ENCODE assay signal across 8 mouse cellular contexts in genomic region chr2:104887882-104888566, GRCm38 (mm10). TPM values are rescaled to one million over a fixed set of nuclear protein-coding genes. Genes with fewer than 3 reads are reported as not detected.
DNase-seq lines count a peak whose midpoint lies in the region; ATAC-seq and TF ChIP-seq lines count a peak whose summit lies in the region.

No protein-coding gene starts in this region.

- no peaks in the 10 kb centered on the region for H3K27me3 ChIP-seq in C2C12 (ENCODE audit: control insufficient read depth, insufficient read depth, insufficient read length)
- no peaks in the 10 kb centered on the region for H3K27me3 ChIP-seq in liver, postnatal 0 days (ENCODE audit: insufficient read depth, low read length)
- H3K27me3 ChIP-seq in thymus, adult 2 months (ENCODE audit: control insufficient read depth, insufficient read depth, low read length) = no peaks in the 10 kb centered on the region

- whole genome bisulfite sequencing in liver, postnatal 0 days (ENCODE audit: insufficient replicate concordance) = 16% methylated on average over 10 of the region's 10 CpGs
- 13% methylated on average over 10 of the region's 10 CpGs for WGBS in thymus, adult 2 months

- no peak overlapping the region for H3K27ac ChIP-seq in liver, postnatal 0 days (ENCODE audit: low read depth)
- H3K27ac ChIP-seq in thymus, adult 2 months (ENCODE audit: control insufficient read depth, insufficient read depth, low read length) = no peak overlapping the region

- no peaks in the 10 kb centered on the region for H3K9me3 ChIP-seq in liver, postnatal 0 days (ENCODE audit: low read length)

- H3K79me2 ChIP-seq in C2C12 (ENCODE audit: control insufficient read depth, insufficient read depth) = no peaks in the 10 kb centered on the region

- ATAC-seq in liver, postnatal 0 days = no peak

- H3K79me3 ChIP-seq in C2C12 (ENCODE audit: low read depth) = no peaks in the 10 kb centered on the region

- DNase-seq in adrenal gland, adult 18-20 months (ENCODE audit: low spot score in 2 of 2) = peak; percentile 72 to 78
- peak; percentile 87 for DNase-seq in embryo, embryonic 10 days (ENCODE audit: low spot score)
- DNase-seq in gastrocnemius, postnatal 25 days = peak; percentile 21
- peak; percentile 90 for DNase-seq in kidney, postnatal 10 days
- peak; percentile 75 for DNase-seq in liver, postnatal 0 days
- DNase-seq in ovary, adult 18-20 months (ENCODE audit: low spot score) = peak; percentile 46
- DNase-seq in thymus, adult 2 months = peak; percentile 66

- H3K4me1 ChIP-seq in liver, postnatal 0 days (ENCODE audit: insufficient read depth) = no peaks in the 10 kb centered on the region
- H3K4me1 ChIP-seq in thymus, adult 2 months (replicated peaks; ENCODE audit: control insufficient read depth, insufficient read depth, low read length) = no peaks in the 10 kb centered on the region

- TF ChIP-seq EP300 in liver, postnatal 0 days (IDR thresholded peaks at IDR 0.05; ENCODE audit: low read depth) = no peak

- peak; percentile 64 for TF ChIP-seq CTCF in C2C12 (IDR thresholded peaks at IDR 0.05; ENCODE audit: control insufficient read depth, insufficient read depth, insufficient read length)
- TF ChIP-seq CTCF in liver, postnatal 0 days (IDR thresholded peaks at IDR 0.05; ENCODE audit: low read depth) = peak; percentile 92
- TF ChIP-seq CTCF in thymus, adult 2 months (IDR thresholded peaks at IDR 0.05; ENCODE audit: borderline replicate concordance, control insufficient read depth, extremely low read depth, insufficient read depth, low read length, poor library complexity) = no peak

- no peak for TF ChIP-seq POLR2A in thymus, adult 2 months (IDR thresholded peaks at IDR 0.05; ENCODE audit: control insufficient read depth, extremely low read depth, insufficient read depth, low read length, poor library complexity)

- H3K9ac ChIP-seq in liver, postnatal 0 days (replicated peaks) = no peak overlapping the region

- H3K4me3 ChIP-seq in C2C12 (ENCODE audit: insufficient read depth, poor library complexity, severe bottlenecking) = no peak overlapping the region
- H3K4me3 ChIP-seq in liver, postnatal 0 days (ENCODE audit: low read depth, low read length) = no peak overlapping the region
- no peak overlapping the region for H3K4me3 ChIP-seq in thymus, adult 2 months (ENCODE audit: control insufficient read depth, insufficient read depth, low read length)

- no peak overlapping the region for H3K4me2 ChIP-seq in liver, postnatal 0 days (ENCODE audit: low read depth, low read length)

- no peaks in the 10 kb centered on the region for H3K36me3 ChIP-seq in C2C12 (ENCODE audit: control insufficient read depth, insufficient read depth)
- no peaks in the 10 kb centered on the region for H3K36me3 ChIP-seq in liver, postnatal 0 days (replicated peaks; ENCODE audit: insufficient read depth, low read length)
- no peaks in the 10 kb centered on the region for H3K36me3 ChIP-seq in thymus, adult 2 months (ENCODE audit: control insufficient read depth, insufficient read depth, low read length)

- H3ac ChIP-seq in C2C12 (ENCODE audit: control insufficient read depth, insufficient read length, low read depth) = no peak overlapping the region

TF ChIP-seq in C2C12, 6 proteins besides CTCF, POLR2A, EP300 and RAD21:
- TF ChIP-seq CEBPB (IDR thresholded peaks at IDR 0.05; ENCODE audit: low read depth) (no peak), FOSL1 (IDR thresholded peaks at IDR 0.05; ENCODE audit: insufficient read depth, low read length, poor library complexity, severe bottlenecking) (no peak), MYOD1 (IDR thresholded peaks at IDR 0.05; ENCODE audit: control insufficient read depth, insufficient read length, low read depth) (no peak), USF1 (IDR thresholded peaks at IDR 0.05; ENCODE audit: low read depth) (no peak), MAX (IDR thresholded peaks at IDR 0.05) (no peak), MYOG (IDR thresholded peaks at IDR 0.05; ENCODE audit: control insufficient read depth, extremely low read depth, insufficient read length) (no peak)

RNA-seq across cellular contexts. Expression of gene Ccdc73, which starts 20.4 kb away (rescaled TPM):
- polyA plus RNA-seq in C2C12 (2012; fragmentation: generic; extraction: Trizol) = 0.21 TPM
- total RNA-seq in adrenal gland, adult 18-20 months (2021) = 1 to 10 TPM; 6.0 to 8.6 TPM
- 1 to 10 TPM; 2.7 to 3.8 TPM for total RNA-seq in gastrocnemius, postnatal 25 days (2021)
- polyA plus RNA-seq in liver, postnatal 0 days (2015; fragmentation: Nextera tagmentation; extraction: Ambion mirVana) = 7.2 and 7.9 TPM in 2 replicates
- polyA plus RNA-seq in thymus, adult 2 months (2012; rRNA removed) = 0.77 TPM in 1 of 2 replicates, not detected in the other

RNA-seq across cellular contexts. Expression of gene Prrg4, which starts 38.3 kb away (rescaled TPM):
- polyA plus RNA-seq in C2C12 (2012; fragmentation: generic; extraction: Trizol) = 4.6 TPM
- total RNA-seq in adrenal gland, adult 18-20 months (2021) = 10 to 100 TPM in 1 of 2 experiments, 1 to 10 TPM in 1; 4.2 to 29.0 TPM
- total RNA-seq in gastrocnemius, postnatal 25 days (2021) = under 1 TPM; 0.27 to 0.36 TPM
- polyA plus RNA-seq in liver, postnatal 0 days (2015; fragmentation: Nextera tagmentation; extraction: Ambion mirVana) = 0.52 and 0.67 TPM in 2 replicates
- 2.4 TPM in 2 replicates for polyA plus RNA-seq in thymus, adult 2 months (2012; rRNA removed)

Comparison
In these comparisons a context has a peak if more than half of its experiments do, and no peak if none do; other contexts are left out.
1. DNase-seq: peak in every context shown above with its lines; median percentile 90 in kidney, postnatal 10 days; 87 in embryo, embryonic 10 days; 75 in adrenal gland, adult 18-20 months; 75 in liver, postnatal 0 days; 66 in thymus, adult 2 months; 46 in ovary, adult 18-20 months; 21 in gastrocnemius, postnatal 25 days.